Mouse (Mus musculus) spleen, adult 2 months (tissue): Measurements from ENCODE around the gene Cyb5d1.

Experiments used
- CTCF ChIP-seq: fragments of 200-500 bp; IDR thresholded peaks from 2 replicates; pipeline ENCODE4 v1.5.1; 2011; ENCODE audit warnings: mild to moderate bottlenecking, inconsistent platforms; ENCODE audit not compliant: insufficient read depth, insufficient read length, insufficient replicate concordance; ENCODE audit errors: extremely low read depth
- POLR2A ChIP-seq: fragments of 200-500 bp; IDR thresholded peaks from 2 replicates; pipeline ENCODE4 v1.6.1; 2011; ENCODE audit warnings: low read depth, low read length, inconsistent platforms

DNA sequence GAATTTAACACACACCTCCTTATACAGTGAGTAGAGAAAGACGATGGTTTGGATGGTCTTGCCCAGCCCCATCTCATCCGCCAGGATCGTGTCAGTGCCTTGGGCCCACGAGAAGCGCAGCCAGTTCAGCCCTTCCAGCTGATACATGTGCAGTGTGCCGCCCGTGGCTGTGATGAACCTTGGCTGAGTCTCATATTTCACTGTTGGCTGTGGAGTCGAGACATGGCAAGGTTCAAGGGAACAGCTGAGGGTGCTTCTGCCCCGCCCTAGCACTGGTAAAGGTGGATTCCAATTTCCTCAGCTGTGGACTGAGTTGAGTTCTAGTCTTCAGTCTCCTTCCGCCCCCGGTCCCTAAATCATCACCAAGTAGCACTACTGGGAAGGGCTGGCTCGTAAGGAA is 37.7 kb downstream of the Cyb5d1 start:
- TF ChIP-seq POLR2A (no peak), CTCF (no peak)
